9 mouse cellular contexts compared by ENCODE assay signal in genomic region chr19:45045651-45046050, GRCm38 (mm10). TPM values are rescaled to one million over a fixed set of nuclear protein-coding genes. Genes with fewer than 3 reads are reported as not detected.
DNase-seq lines count a peak whose midpoint lies in the region; ATAC-seq and TF ChIP-seq lines count a peak whose summit lies in the region.
"Had no signal": no experiment of that assay in that cellular context is flagged by ENCODE, and none has a peak within 500 bp of the region (broad histone marks: within the 10 kb centered on the region; RNA-seq: fewer than 3 reads in every experiment).

Gene Pdzd7, minus strand, starts transcription at chr19:45045717.

- peak within 1 kb of the TSS; percentile 91 for H3K4me2 ChIP-seq in heart, embryonic 16.5 days (ENCODE audit: low read depth, low read length)
- H3K4me2 ChIP-seq in liver, postnatal 0 days (ENCODE audit: low read depth, low read length) = peak within 1 kb of the TSS; percentile 86

- intact Hi-C loops in left cerebral cortex, postnatal 10 days (cut with DNase I) = no loop called here

- H3K9me3 ChIP-seq in heart, embryonic 10.5 days = no peaks in the 10 kb centered on the region
- H3K9me3 ChIP-seq in E14TG2a.4 (ENCODE audit: low read length) = no peaks in the 10 kb centered on the region
- no peaks in the 10 kb centered on the region for H3K9me3 ChIP-seq in heart, embryonic 16.5 days (replicated peaks; ENCODE audit: control insufficient read depth, low read length)
- no peaks in the 10 kb centered on the region for H3K9me3 ChIP-seq in liver, postnatal 0 days (ENCODE audit: low read length)

- TF ChIP-seq EP300 in liver, postnatal 0 days (IDR thresholded peaks at IDR 0.05; ENCODE audit: low read depth) = no peak

- H3K4me3 ChIP-seq in heart, embryonic 10.5 days = peak within 1 kb of the TSS; percentile 66
- peak within 1 kb of the TSS; percentile 74 for H3K4me3 ChIP-seq in E14TG2a.4 (replicated peaks; ENCODE audit: low read length)
- H3K4me3 ChIP-seq in heart, embryonic 16.5 days (ENCODE audit: low read length) = peak within 1 kb of the TSS; percentile 68
- H3K4me3 ChIP-seq in liver, postnatal 0 days (ENCODE audit: low read depth, low read length) = peak within 1 kb of the TSS; percentile 59

- peak within 1 kb of the TSS; percentile 78 for H3K9ac ChIP-seq in heart, embryonic 16.5 days (ENCODE audit: low read length)
- H3K9ac ChIP-seq in liver, postnatal 0 days (replicated peaks) = no peak within 1 kb of the TSS

- H3K36me3 ChIP-seq in heart, embryonic 10.5 days = peaks cover 1% of the 10 kb centered on the region; the same call in 1 of the 2 replicates
- H3K36me3 ChIP-seq in E14TG2a.4 (ENCODE audit: insufficient read depth, low read length) = no peaks in the 10 kb centered on the region
- H3K36me3 ChIP-seq in heart, embryonic 16.5 days (ENCODE audit: control insufficient read depth, insufficient read depth) = peaks cover under 1% of the 10 kb centered on the region; the same call in 1 of the 2 replicates
- H3K36me3 ChIP-seq in liver, postnatal 0 days (replicated peaks; ENCODE audit: insufficient read depth, low read length) = no peaks in the 10 kb centered on the region

- no peak for ATAC-seq in heart, embryonic 16.5 days (replicated peaks; ENCODE audit: extremely low read depth, insufficient read depth, low FRiP score)
- no peak for ATAC-seq in liver, postnatal 0 days

- peaks cover 62% of the 10 kb centered on the region for H3K27me3 ChIP-seq in heart, embryonic 10.5 days (ENCODE audit: insufficient read depth, poor library complexity, severe bottlenecking)
- H3K27me3 ChIP-seq in E14TG2a.4 (ENCODE audit: insufficient read depth, low read length) = peaks cover 96% of the 10 kb centered on the region
- H3K27me3 ChIP-seq in heart, embryonic 16.5 days (ENCODE audit: control insufficient read depth, insufficient read depth, low read length) = peaks cover 37% of the 10 kb centered on the region
- peaks cover 47% of the 10 kb centered on the region for H3K27me3 ChIP-seq in liver, postnatal 0 days (ENCODE audit: insufficient read depth, low read length)

- TF ChIP-seq CTCF in E14TG2a.4 (conservative IDR thresholded peaks at IDR 0.05; ENCODE audit: low read length) = no peak
- no peak for TF ChIP-seq CTCF in liver, postnatal 0 days (IDR thresholded peaks at IDR 0.05; ENCODE audit: low read depth)

- 0 out of 2 replicates have a peak within 1 kb of the TSS, but pooled peaks have one; percentile 12 for H3K27ac ChIP-seq in heart, embryonic 10.5 days
- H3K27ac ChIP-seq in heart, embryonic 16.5 days (ENCODE audit: low read length) = no peak within 1 kb of the TSS
- no peak within 1 kb of the TSS for H3K27ac ChIP-seq in liver, postnatal 0 days (ENCODE audit: low read depth)

- H3K4me1 ChIP-seq in heart, embryonic 10.5 days = peaks cover 39% of the 10 kb centered on the region
- H3K4me1 ChIP-seq in E14TG2a.4 (replicated peaks; ENCODE audit: low read depth, low read length) = peaks cover 69% of the 10 kb centered on the region
- peaks cover 19% of the 10 kb centered on the region for H3K4me1 ChIP-seq in heart, embryonic 16.5 days (ENCODE audit: control insufficient read depth, insufficient read depth, low read length)
- peaks cover 27% of the 10 kb centered on the region for H3K4me1 ChIP-seq in liver, postnatal 0 days (ENCODE audit: insufficient read depth)

- no peak for DNase-seq in heart, embryonic 10.5 days (ENCODE audit: low spot score)
- DNase-seq in heart, adult 9 months (ENCODE audit: low spot score in 2 of 2) = no peak
- no peak for DNase-seq in liver, postnatal 0 days
- no peak for DNase-seq in layer of hippocampus, adult 11-12 months (ENCODE audit: low spot score)
- no peak for DNase-seq in left cerebral cortex, postnatal 10 days (ENCODE audit: extremely low spot score in 1 of 2, low spot score in 2 of 2)
- DNase-seq in right cerebral cortex, postnatal 14 days = no peak

- WGBS in heart, embryonic 10.5 days = 71% methylated on average over 5 of the region's 5 CpGs
- 70% methylated on average over 5 of the region's 5 CpGs for WGBS in heart, embryonic 16.5 days
- 80% methylated on average over 5 of the region's 5 CpGs for WGBS in liver, postnatal 0 days (ENCODE audit: insufficient replicate concordance)

RNA-seq across cellular contexts. Expression of gene Pdzd7, which starts in this region (rescaled TPM):
- 0.34 and 0.55 TPM in 2 replicates for polyA plus RNA-seq in heart, embryonic 10.5 days (2016; fragmentation: Nextera tagmentation; extraction: Ambion mirVana)
- polyA plus RNA-seq in heart, embryonic 16.5 days (2015; fragmentation: Nextera tagmentation; extraction: Ambion mirVana) = 0.14 and 0.25 TPM in 2 replicates
- polyA plus RNA-seq in liver, postnatal 0 days (2015; fragmentation: Nextera tagmentation; extraction: Ambion mirVana) = not detected in 2 replicates
- 1 to 10 TPM; 4.1 to 4.7 TPM for total RNA-seq in left cerebral cortex, postnatal 10 days (2021)
- total RNA-seq: megakaryocyte-erythroid progenitor cell, adult 5-6 weeks had no signal
